Mouse (Mus musculus) embryonic facial prominence, embryonic 14.5 days (tissue): ENCODE data around the gene Mcu. TPM values are rescaled to one million over a fixed set of nuclear protein-coding genes. Genes with fewer than 3 reads are reported as not detected.

Experiments
- ATAC-seq: fragments of 200-750 bp; cut with Nextera tagmentation; 2 replicates; pipeline ENCODE4 v1.8.0; 2017; ENCODE audit warnings: low read depth, moderate number of reproducible peaks, moderate TSS enrichment
- DNase-seq: peaks from one replicate; pipeline ENCODE4 v3.0.0-alpha.2; 2015; ENCODE audit warnings: low spot score
- H3K27ac ChIP-seq: fragments of 300-500 bp; sonication (generic); replicated peaks from 2 replicates; pipeline ENCODE4 v1.5.1; 2014; ENCODE audit warnings: low read depth, mild to moderate bottlenecking, low read length, moderate library complexity
- H3K27me3 ChIP-seq: fragments of 300-500 bp; sonication (generic); replicated peaks from 2 replicates; pipeline ENCODE4 v1.6.1; 2014; ENCODE audit warnings: low read length; ENCODE audit not compliant: control insufficient read depth, insufficient read depth
- H3K36me3 ChIP-seq: fragments of 300-500 bp; sonication (generic); 2 replicates; pipeline ENCODE4 v1.6.1; 2014; ENCODE audit warnings: low read length, mixed read lengths; ENCODE audit not compliant: control insufficient read depth, insufficient read depth
- H3K4me1 ChIP-seq: fragments of 300-500 bp; sonication (generic); 2 replicates; pipeline ENCODE4 v1.6.1; 2014; ENCODE audit warnings: antibody characterized with exemption, low read length; ENCODE audit not compliant: control insufficient read depth, insufficient read depth
- H3K4me2 ChIP-seq: fragments of 300-500 bp; sonication (generic); 2 replicates; pipeline ENCODE4 v1.6.1; 2014; ENCODE audit warnings: low read depth, mild to moderate bottlenecking, low read length, moderate library complexity, mixed read lengths
- H3K4me3 ChIP-seq: fragments of 300-500 bp; sonication (generic); 2 replicates; pipeline ENCODE4 v1.5.1; 2014; ENCODE audit warnings: low read depth, mild to moderate bottlenecking, low read length
- H3K9ac ChIP-seq: fragments of 300-500 bp; sonication (generic); 2 replicates; pipeline ENCODE4 v1.6.1; 2014; ENCODE audit warnings: low read depth, mild to moderate bottlenecking, low read length, moderate library complexity, mixed read lengths
- H3K9me3 ChIP-seq: fragments of 300-500 bp; sonication (generic); 2 replicates; pipeline ENCODE4 v1.6.1; 2016; ENCODE audit warnings: low read length; ENCODE audit not compliant: control insufficient read depth
- WGBS: fragments of 180-500 bp; shearing (Covaris S2); extraction: QIAGEN DNeasy Blood & Tissue Kit; methylation state at CpG from one replicate; pipeline ENCODE4 v1.1.7; 2014; 5-methylcytosine and 5-hydroxymethylcytosine counted together
- polyA plus RNA-seq: library from polyadenylated mRNA; unstranded; fragments of >200 nt; fragmentation: Nextera tagmentation; extraction: Ambion mirVana; gene quantifications from 2 replicates; pipeline ENCODE4 v1.2.1, GENCODE M21; 2014

Gene Mcu
- polyA plus RNA-seq, 1 experiment from 2014 or later = 48.1 TPM

- Histone ChIP-seq H3K9me3 (no peaks in the 10 kb centered on the region), H3K27me3 (no peaks in the 10 kb centered on the region), H3K36me3 (no peaks in the 10 kb centered on the region), H3K4me2 (0 out of 2 replicates have a peak overlapping the region, but pooled peaks have one; percentile 15), H3K4me1 (peaks cover 14% of the 10 kb centered on the region), H3K9ac (no peak overlapping the region), H3K27ac (peak overlapping the region; percentile 42), H3K4me3 (no peak overlapping the region)
- DNase-seq (peak; percentile 88), ATAC-seq (peak; percentile 58; the same call in 1 of the 2 replicates)
- 51% methylated on average over 14 of the region's 14 CpGs for WGBS
Observed at GRCm38 (mm10) chr10:59510713-59511426, 105.6 kb downstream of the Mcu start.

- peak overlapping the region; percentile 40 for H3K27ac ChIP-seq
- peaks cover 14% of the 10 kb centered on the region for H3K4me1 ChIP-seq
- no peak overlapping the region for H3K4me3 ChIP-seq
- 31% methylated on average over 4 of the region's 4 CpGs for WGBS
- ATAC-seq (no peak), DNase-seq (peak; percentile 63)
- H3K9me3 ChIP-seq = no peaks in the 10 kb centered on the region
- H3K36me3 ChIP-seq = no peaks in the 10 kb centered on the region
- no peak overlapping the region for H3K4me2 ChIP-seq
- H3K27me3 ChIP-seq = no peaks in the 10 kb centered on the region
- H3K9ac ChIP-seq = no peak overlapping the region
Observed at GRCm38 (mm10) chr10:59509197-59509596, 107.3 kb downstream of the Mcu start.

GRCm38 (mm10) chr10:59506711-59507110 is 109.8 kb downstream of the Mcu start:
- no peaks in the 10 kb centered on the region for H3K27me3 ChIP-seq
- H3K4me1 ChIP-seq = peaks cover 19% of the 10 kb centered on the region
- H3K36me3 ChIP-seq = no peaks in the 10 kb centered on the region
- no peak overlapping the region for H3K4me3 ChIP-seq
- DNase-seq = no peak
- H3K4me2 ChIP-seq = no peak overlapping the region
- no peak overlapping the region for H3K27ac ChIP-seq
- WGBS = 62% methylated on average over 5 of the region's 5 CpGs
- no peaks in the 10 kb centered on the region for H3K9me3 ChIP-seq
- ATAC-seq = no peak
- no peak overlapping the region for H3K9ac ChIP-seq

- peaks cover 7% of the 10 kb centered on the region; the same call in 1 of the 2 replicates for H3K4me1 ChIP-seq
- no peak overlapping the region for H3K9ac ChIP-seq
- no peak overlapping the region for H3K27ac ChIP-seq
- H3K27me3 ChIP-seq = no peaks in the 10 kb centered on the region
- no peak overlapping the region for H3K4me3 ChIP-seq
- DNase-seq (no peak), ATAC-seq (no peak)
- no peaks in the 10 kb centered on the region for H3K9me3 ChIP-seq
- 63% methylated on average over 3 of the region's 3 CpGs for WGBS
- peak overlapping the region; percentile 43; the same call in 1 of the 2 replicates for H3K4me2 ChIP-seq
- H3K36me3 ChIP-seq = no peaks in the 10 kb centered on the region
Observed at GRCm38 (mm10) chr10:59504291-59504690, 112.2 kb downstream of the Mcu start.

- Histone ChIP-seq H3K27me3 (no peaks in the 10 kb centered on the region), H3K9me3 (no peaks in the 10 kb centered on the region), H3K36me3 (no peaks in the 10 kb centered on the region), H3K4me3 (0 out of 2 replicates have a peak overlapping the region, but pooled peaks have one; percentile 10), H3K4me2 (peak overlapping the region; percentile 43), H3K4me1 (peaks cover 7% of the 10 kb centered on the region; the same call in 1 of the 2 replicates), H3K27ac (no peak overlapping the region), H3K9ac (peak overlapping the region; percentile 37; the same call in 1 of the 2 replicates)
- ATAC-seq (no peak), DNase-seq (peak; percentile 66)
- 58% methylated on average over 31 of the region's 31 CpGs for WGBS
Observed at GRCm38 (mm10) chr10:59503433-59504210, 112.9 kb downstream of the Mcu start.

GRCm38 (mm10) chr10:59502381-59502780 is 114.1 kb downstream of the Mcu start:
- H3K4me2 ChIP-seq = no peak overlapping the region
- no peak overlapping the region for H3K4me3 ChIP-seq
- WGBS = 87% methylated on average over 12 of the region's 12 CpGs
- no peaks in the 10 kb centered on the region for H3K9me3 ChIP-seq
- H3K27ac ChIP-seq = no peak overlapping the region
- H3K27me3 ChIP-seq = no peaks in the 10 kb centered on the region
- H3K9ac ChIP-seq = no peak overlapping the region
- no peak for ATAC-seq
- no peaks in the 10 kb centered on the region for H3K36me3 ChIP-seq
- H3K4me1 ChIP-seq = peaks cover 7% of the 10 kb centered on the region; the same call in 1 of the 2 replicates
- no peak for DNase-seq

- Histone ChIP-seq H3K27me3 (no peaks in the 10 kb centered on the region), H3K9ac (no peak overlapping the region), H3K36me3 (no peaks in the 10 kb centered on the region), H3K4me2 (no peak overlapping the region), H3K4me3 (no peak overlapping the region), H3K9me3 (no peaks in the 10 kb centered on the region), H3K27ac (no peak overlapping the region), H3K4me1 (peaks cover 7% of the 10 kb centered on the region; the same call in 1 of the 2 replicates)
- ATAC-seq (no peak), DNase-seq (no peak)
- whole genome bisulfite sequencing = 80% methylated on average over 9 of the region's 9 CpGs
Observed at GRCm38 (mm10) chr10:59501761-59502160, 114.7 kb downstream of the Mcu start.

GRCm38 (mm10) chr10:59500225-59500624 is 116.3 kb downstream of the Mcu start:
- no peaks in the 10 kb centered on the region for H3K9me3 ChIP-seq
- H3K27me3 ChIP-seq = no peaks in the 10 kb centered on the region
- no peak overlapping the region for H3K9ac ChIP-seq
- H3K36me3 ChIP-seq = no peaks in the 10 kb centered on the region
- H3K27ac ChIP-seq = no peak overlapping the region
- no peak for ATAC-seq
- H3K4me2 ChIP-seq = no peak overlapping the region
- no peak for DNase-seq
- H3K4me1 ChIP-seq = peaks cover 7% of the 10 kb centered on the region; the same call in 1 of the 2 replicates
- WGBS = 73% methylated on average over 3 of the region's 3 CpGs
- no peak overlapping the region for H3K4me3 ChIP-seq
